Mouse (Mus musculus) ovary, adult 2 months (tissue): Measurements from ENCODE around the gene Gm17521. TPM values are rescaled to one million over a fixed set of nuclear protein-coding genes. Genes with fewer than 3 reads are reported as not detected.

Experiments used
- polyA plus RNA-seq: library from polyadenylated mRNA; depleted of rRNA; stranded (reverse); fragments of >200 nt; gene quantifications from 2 replicates; pipeline ENCODE4 v1.2.3, GENCODE M21; 2012; rRNA removed

Gm17521 gene
- polyA plus RNA-seq, result not detected in 2 replicates

GRCm38 (mm10) chrX:123029569-123029968 is at the start of gene Gm17521:
Gene Gm17521, minus strand, starts transcription at chrX:123029669.

Other genes with a start within 250 kb of the Gm17521 start
- gene Cldn34c1, start 73.8 kb upstream of the Gm17521 start, polyA plus RNA-seq, result 4.3 and 8.1 TPM in 2 replicates
- not detected in 2 replicates for gene Srsx, start 192.8 kb upstream of the Gm17521 start, polyA plus RNA-seq
- gene Gm17577, start 217.2 kb upstream of the Gm17521 start, polyA plus RNA-seq, result not detected in 2 replicates